Mouse (Mus musculus) megakaryocyte, embryonic 14.5 days (primary cell): ENCODE data around the gene Adcy4.

Experiments
- FLI1 ChIP-seq: IDR thresholded peaks from 2 replicates; pipeline ENCODE4 v1.6.1; 2012; ENCODE audit warnings: low read length, inconsistent platforms, mixed read lengths
- GATA1 ChIP-seq: IDR thresholded peaks from 3 replicates; pipeline ENCODE4 v1.6.1; 2012; ENCODE audit warnings: mixed read lengths, low read length, inconsistent platforms, borderline replicate concordance

DNA sequence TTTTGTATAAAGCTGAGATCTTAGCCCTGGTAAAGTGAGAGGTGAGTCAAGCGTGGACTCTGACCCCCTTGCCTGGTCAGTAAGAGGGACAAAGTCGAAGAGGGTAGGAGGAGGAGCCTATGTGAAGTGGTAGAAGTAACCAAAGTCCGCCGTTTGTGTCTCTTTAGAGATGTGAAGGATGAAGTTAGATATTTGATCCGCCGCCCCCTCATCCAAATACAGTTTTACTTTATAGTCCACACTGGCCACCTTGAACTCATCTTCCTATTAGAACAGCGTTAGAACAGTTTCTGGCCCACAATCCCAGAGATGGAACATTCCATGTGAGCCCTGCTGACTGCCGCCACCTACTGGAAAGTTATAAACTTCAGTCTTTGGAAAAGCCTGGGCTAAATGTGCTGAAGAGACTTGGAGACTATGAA, 25.5 kb downstream of the Adcy4 start, which contains the start of gene Cideb:
- TF ChIP-seq FLI1, result no peak
- no peak for TF ChIP-seq GATA1
